Mouse (Mus musculus): ENCODE results near the gene Fsip1.

DNA sequence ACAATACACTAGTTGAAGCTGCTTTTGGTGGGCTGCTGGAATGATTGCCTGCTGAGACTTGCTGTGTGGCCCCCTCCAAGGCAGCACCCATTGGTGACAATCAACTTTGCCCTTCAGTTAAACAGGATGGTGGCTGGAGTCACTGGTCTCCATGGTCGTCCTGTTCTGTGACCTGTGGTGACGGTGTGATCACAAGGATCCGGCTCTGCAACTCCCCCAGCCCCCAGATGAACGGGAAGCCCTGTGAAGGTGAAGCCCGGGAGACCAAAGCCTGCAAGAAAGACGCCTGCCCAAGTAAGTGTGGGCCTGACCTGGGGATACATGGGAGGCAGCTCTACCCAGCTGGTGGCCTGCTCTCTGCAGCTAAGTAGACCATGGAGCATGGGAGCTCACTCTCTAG lies 138.7 kb downstream of the Fsip1 start:
- no peak for TF ChIP-seq CTCF (conservative IDR thresholded peaks at IDR 0.05 in 1 of 2, IDR thresholded peaks at IDR 0.05 in 1 of 2; ENCODE audit: low read depth in 2 of 2, low read length in 2 of 2)
- no peak for TF ChIP-seq SIN3A (IDR thresholded peaks at IDR 0.05; ENCODE audit: low read length)
- no peak for TF ChIP-seq JUN (IDR thresholded peaks at IDR 0.05; ENCODE audit: insufficient read depth, low read depth, low read length)
- TF ChIP-seq MAX (IDR thresholded peaks at IDR 0.05; ENCODE audit: low read length) = no peak
- TF ChIP-seq E2F4 (IDR thresholded peaks at IDR 0.05; ENCODE audit: insufficient replicate concordance, low read depth, low read length) = no peak
- TF ChIP-seq MEF2A (IDR thresholded peaks at IDR 0.05; ENCODE audit: borderline replicate concordance, low read depth, low read length) = no peak
- no peak for TF ChIP-seq JUND (conservative IDR thresholded peaks at IDR 0.05; ENCODE audit: low read depth, low read length)
- no peak for TF ChIP-seq MYC (IDR thresholded peaks at IDR 0.05; ENCODE audit: low read depth, low read length)

Measured in CH12.LX (cell line).